Mouse (Mus musculus) embryonic facial prominence, embryonic 10.5 days (tissue): ENCODE data around the gene Rassf6. TPM values are rescaled to one million over a fixed set of nuclear protein-coding genes. Genes with fewer than 3 reads are reported as not detected.

ENCODE experiments used
- DNase-seq: peaks from one replicate; pipeline ENCODE4 v3.0.0-alpha.2; 2017; ENCODE audit warnings: low spot score
- H3K27ac ChIP-seq: fragments of 300-500 bp; sonication (generic); replicated peaks from 2 replicates; pipeline ENCODE4 v1.5.1; 2016; ENCODE audit warnings: mild to moderate bottlenecking
- H3K27me3 ChIP-seq: fragments of 300-500 bp; sonication (generic); replicated peaks from 2 replicates; pipeline ENCODE4 v1.6.1; 2016; ENCODE audit warnings: low read depth, mild to moderate bottlenecking; ENCODE audit not compliant: poor library complexity, severe bottlenecking
- H3K36me3 ChIP-seq: fragments of 300-500 bp; sonication (generic); replicated peaks from 2 replicates; pipeline ENCODE4 v1.6.1; 2016; ENCODE audit warnings: mild to moderate bottlenecking, moderate library complexity
- H3K4me1 ChIP-seq: fragments of 300-500 bp; sonication (generic); 2 replicates; pipeline ENCODE4 v1.6.1; 2016
- H3K4me3 ChIP-seq: fragments of 300-500 bp; sonication (generic); 2 replicates; pipeline ENCODE4 v1.5.1; 2016; ENCODE audit warnings: mild to moderate bottlenecking, moderate library complexity
- H3K9me3 ChIP-seq: fragments of 300-500 bp; sonication (generic); 2 replicates; pipeline ENCODE4 v1.6.1; 2016; ENCODE audit warnings: mild to moderate bottlenecking
- whole genome bisulfite sequencing: fragments of 180-500 bp; shearing (Covaris S2); methylation state at CpG from one replicate; pipeline ENCODE4 v1.1.7; 2016; 5-methylcytosine and 5-hydroxymethylcytosine counted together
- polyA plus RNA-seq: library from polyadenylated mRNA; unstranded; fragments of >200 nt; fragmentation: Nextera tagmentation; extraction: Ambion mirVana; gene quantifications from 2 replicates; pipeline ENCODE4 v1.2.1, GENCODE M21; 2016

Gene Rassf6
- polyA plus RNA-seq, 1 experiment from 2014 or later, result 0.30 TPM

GRCm38 (mm10) chr5:90652724-90653123 lies 12.3 kb upstream of the Rassf6 start:
- peak; percentile 41 for DNase-seq
- no peaks in the 10 kb centered on the region for H3K36me3 ChIP-seq
- no peak overlapping the region for H3K4me3 ChIP-seq

GRCm38 (mm10) chr5:90650466-90651150 lies 10.2 kb upstream of the Rassf6 start:
- no peak overlapping the region for H3K4me3 ChIP-seq
- H3K27me3 ChIP-seq, result no peaks in the 10 kb centered on the region
- H3K4me1 ChIP-seq, result peaks cover 12% of the 10 kb centered on the region; the same call in 1 of the 2 replicates
- no peak overlapping the region for H3K27ac ChIP-seq
- H3K9me3 ChIP-seq, result no peaks in the 10 kb centered on the region
- H3K36me3 ChIP-seq, result no peaks in the 10 kb centered on the region
- 76% methylated on average over 5 of the region's 5 CpGs for WGBS
- DNase-seq, result no peak

More at GRCm38 (mm10) chr5:90652724-90653123, 12.3 kb upstream of the Rassf6 start:
- 7% methylated on average over 3 of the region's 3 CpGs for WGBS
- H3K27me3 ChIP-seq, result no peaks in the 10 kb centered on the region
- H3K27ac ChIP-seq, result no peak overlapping the region
- peaks cover 21% of the 10 kb centered on the region for H3K4me1 ChIP-seq
- H3K9me3 ChIP-seq, result no peaks in the 10 kb centered on the region

- no peak overlapping the region for H3K27ac ChIP-seq
- WGBS, result 79% methylated on average over 5 of the region's 5 CpGs
Measured at GRCm38 (mm10) chr5:90647473-90647872, 7.0 kb upstream of the Rassf6 start.

GRCm38 (mm10) chr5:90646398-90646797 lies 5.9 kb upstream of the Rassf6 start:
- Histone ChIP-seq H3K27me3 (no peaks in the 10 kb centered on the region), H3K9me3 (no peaks in the 10 kb centered on the region), H3K4me3 (no peak overlapping the region), H3K27ac (no peak overlapping the region), H3K36me3 (no peaks in the 10 kb centered on the region), H3K4me1 (peaks cover 8% of the 10 kb centered on the region; the same call in 1 of the 2 replicates)
- 91% methylated on average over 5 of the region's 5 CpGs for WGBS
- no peak for DNase-seq

More at GRCm38 (mm10) chr5:90647473-90647872, 7.0 kb upstream of the Rassf6 start:
- no peak for DNase-seq
- no peaks in the 10 kb centered on the region for H3K27me3 ChIP-seq
- no peaks in the 10 kb centered on the region for H3K9me3 ChIP-seq
- H3K36me3 ChIP-seq, result no peaks in the 10 kb centered on the region
- no peak overlapping the region for H3K4me3 ChIP-seq
- H3K4me1 ChIP-seq, result peaks cover 8% of the 10 kb centered on the region; the same call in 1 of the 2 replicates

- 84% methylated on average over 3 of the region's 3 CpGs for WGBS
- Histone ChIP-seq H3K27me3 (0 out of 2 replicates have a peak, but pooled peaks cover 4% of the 10 kb centered on the region), H3K9me3 (no peaks in the 10 kb centered on the region), H3K4me3 (no peak overlapping the region), H3K27ac (no peak overlapping the region), H3K4me1 (peaks cover 8% of the 10 kb centered on the region), H3K36me3 (no peaks in the 10 kb centered on the region)
- DNase-seq, result no peak
Measured at GRCm38 (mm10) chr5:90645579-90645978, 5.1 kb upstream of the Rassf6 start.

GRCm38 (mm10) chr5:90641218-90641610 lies 757 bp upstream of the Rassf6 start:
- no peak for DNase-seq
- peaks cover 8% of the 10 kb centered on the region for H3K4me1 ChIP-seq
- no peaks in the 10 kb centered on the region for H3K36me3 ChIP-seq
- H3K4me3 ChIP-seq, result no peak overlapping the region
- no peaks in the 10 kb centered on the region for H3K9me3 ChIP-seq
- 75% methylated on average over 10 of the region's 10 CpGs for WGBS
- no peak overlapping the region for H3K27ac ChIP-seq
- H3K27me3 ChIP-seq, result peaks cover 16% of the 10 kb centered on the region

GRCm38 (mm10) chr5:90634885-90635284 lies 5.6 kb downstream of the Rassf6 start:
- Histone ChIP-seq H3K27me3 (peaks cover 8% of the 10 kb centered on the region), H3K9me3 (no peaks in the 10 kb centered on the region), H3K36me3 (no peaks in the 10 kb centered on the region), H3K4me3 (no peak overlapping the region), H3K4me1 (no peaks in the 10 kb centered on the region), H3K27ac (no peak overlapping the region)
- 68% methylated on average over 7 of the region's 7 CpGs for WGBS
- no peak for DNase-seq

- no peak for DNase-seq
- H3K4me1 ChIP-seq, result no peaks in the 10 kb centered on the region
- 78% methylated on average over 1 of the region's 1 CpGs for WGBS
- no peaks in the 10 kb centered on the region for H3K9me3 ChIP-seq
- no peaks in the 10 kb centered on the region for H3K36me3 ChIP-seq
- no peaks in the 10 kb centered on the region for H3K27me3 ChIP-seq
- no peak overlapping the region for H3K4me3 ChIP-seq
- no peak overlapping the region for H3K27ac ChIP-seq
Measured at GRCm38 (mm10) chr5:90628530-90628929, 11.9 kb downstream of the Rassf6 start.

GRCm38 (mm10) chr5:90628011-90628410 lies 12.4 kb downstream of the Rassf6 start:
- Histone ChIP-seq H3K9me3 (no peaks in the 10 kb centered on the region), H3K27me3 (no peaks in the 10 kb centered on the region), H3K27ac (no peak overlapping the region), H3K36me3 (no peaks in the 10 kb centered on the region), H3K4me3 (no peak overlapping the region), H3K4me1 (no peaks in the 10 kb centered on the region)
- 85% methylated on average over 3 of the region's 3 CpGs for WGBS
- no peak for DNase-seq

GRCm38 (mm10) chr5:90627423-90627822 lies 13.0 kb downstream of the Rassf6 start:
- no peak overlapping the region for H3K4me3 ChIP-seq
- H3K9me3 ChIP-seq, result no peaks in the 10 kb centered on the region
- no peak for DNase-seq
- H3K36me3 ChIP-seq, result no peaks in the 10 kb centered on the region
- 95% methylated on average over 4 of the region's 4 CpGs for WGBS
- H3K4me1 ChIP-seq, result no peaks in the 10 kb centered on the region
- no peaks in the 10 kb centered on the region for H3K27me3 ChIP-seq
- no peak overlapping the region for H3K27ac ChIP-seq

GRCm38 (mm10) chr5:90624708-90625425 lies 15.6 kb downstream of the Rassf6 start:
- DNase-seq, result no peak
- H3K9me3 ChIP-seq, result no peaks in the 10 kb centered on the region
- H3K27me3 ChIP-seq, result no peaks in the 10 kb centered on the region
- H3K27ac ChIP-seq, result no peak overlapping the region
- H3K4me1 ChIP-seq, result no peaks in the 10 kb centered on the region
- H3K36me3 ChIP-seq, result no peaks in the 10 kb centered on the region
- WGBS, result 80% methylated on average over 18 of the region's 18 CpGs
- no peak overlapping the region for H3K4me3 ChIP-seq

GRCm38 (mm10) chr5:90623209-90623608 lies 17.2 kb downstream of the Rassf6 start:
- H3K36me3 ChIP-seq, result no peaks in the 10 kb centered on the region
- no peak overlapping the region for H3K4me3 ChIP-seq
- no peak for DNase-seq
- no peaks in the 10 kb centered on the region for H3K27me3 ChIP-seq
- 79% methylated on average over 2 of the region's 2 CpGs for WGBS
- H3K27ac ChIP-seq, result no peak overlapping the region
- H3K4me1 ChIP-seq, result no peaks in the 10 kb centered on the region
- H3K9me3 ChIP-seq, result no peaks in the 10 kb centered on the region

GRCm38 (mm10) chr5:90621726-90622125 lies 18.7 kb downstream of the Rassf6 start:
- H3K9me3 ChIP-seq, result no peaks in the 10 kb centered on the region
- H3K4me1 ChIP-seq, result no peaks in the 10 kb centered on the region
- 92% methylated on average over 6 of the region's 6 CpGs for WGBS
- no peaks in the 10 kb centered on the region for H3K36me3 ChIP-seq
- H3K27ac ChIP-seq, result no peak overlapping the region
- no peak for DNase-seq
- H3K27me3 ChIP-seq, result no peaks in the 10 kb centered on the region
- no peak overlapping the region for H3K4me3 ChIP-seq
